Mouse (Mus musculus) intestine, embryonic 16.5 days (tissue): ENCODE results near the gene Esrra. TPM values are rescaled to one million over a fixed set of nuclear protein-coding genes. Genes with fewer than 3 reads are reported as not detected.
A peak's percentile ranks its signal among the peaks of the same experiment; 100 is the strongest.

Source experiments
- ATAC-seq: fragments of 200-750 bp; cut with Nextera tagmentation; 2 replicates; pipeline ENCODE4 v1.8.0; 2017; ENCODE audit warnings: moderate TSS enrichment, moderate library complexity
- H3K27ac ChIP-seq: fragments of 300-500 bp; sonication (generic); 2 replicates; pipeline ENCODE4 v1.5.1; 2014; ENCODE audit warnings: mild to moderate bottlenecking, low read length
- H3K27me3 ChIP-seq: fragments of 300-500 bp; sonication (generic); replicated peaks from 2 replicates; pipeline ENCODE4 v1.6.1; 2014; ENCODE audit warnings: low read length, control low read depth, mixed read lengths; ENCODE audit not compliant: control insufficient read depth, insufficient read depth
- H3K36me3 ChIP-seq: fragments of 300-500 bp; sonication (generic); 2 replicates; pipeline ENCODE4 v1.6.1; 2014; ENCODE audit warnings: low read length, control low read depth; ENCODE audit not compliant: control insufficient read depth, insufficient read depth
- H3K4me1 ChIP-seq: fragments of 300-500 bp; sonication (generic); 2 replicates; pipeline ENCODE4 v1.6.1; 2014; ENCODE audit warnings: low read length, control low read depth, mixed read lengths; ENCODE audit not compliant: control insufficient read depth, insufficient read depth
- H3K4me2 ChIP-seq: fragments of 300-500 bp; sonication (generic); 2 replicates; pipeline ENCODE4 v1.6.1; 2014; ENCODE audit warnings: low read depth, low read length, control low read depth
- H3K4me3 ChIP-seq: fragments of 300-500 bp; sonication (generic); 2 replicates; pipeline ENCODE4 v1.5.1; 2014; ENCODE audit warnings: mild to moderate bottlenecking, low read length
- H3K9ac ChIP-seq: fragments of 300-500 bp; sonication (generic); 2 replicates; pipeline ENCODE4 v1.6.1; 2014; ENCODE audit warnings: low read depth, low read length
- H3K9me3 ChIP-seq: fragments of 300-500 bp; sonication (generic); 2 replicates; pipeline ENCODE4 v1.6.1; 2016; ENCODE audit warnings: low read length, control low read depth; ENCODE audit not compliant: control insufficient read depth
- WGBS: fragments of 180-500 bp; shearing (Covaris S2); extraction: QIAGEN DNeasy Blood & Tissue Kit; methylation state at CpG from one replicate; pipeline ENCODE4 v1.1.7; 2014; 5-methylcytosine and 5-hydroxymethylcytosine counted together
- polyA plus RNA-seq: library from polyadenylated mRNA; unstranded; fragments of >200 nt; fragmentation: Nextera tagmentation; extraction: Ambion mirVana; gene quantifications from 2 replicates; pipeline ENCODE4 v1.2.1, GENCODE M21; 2015

Gene Esrra
- polyA plus RNA-seq, 1 experiment from 2014 or later, result 41.7 TPM

DNA sequence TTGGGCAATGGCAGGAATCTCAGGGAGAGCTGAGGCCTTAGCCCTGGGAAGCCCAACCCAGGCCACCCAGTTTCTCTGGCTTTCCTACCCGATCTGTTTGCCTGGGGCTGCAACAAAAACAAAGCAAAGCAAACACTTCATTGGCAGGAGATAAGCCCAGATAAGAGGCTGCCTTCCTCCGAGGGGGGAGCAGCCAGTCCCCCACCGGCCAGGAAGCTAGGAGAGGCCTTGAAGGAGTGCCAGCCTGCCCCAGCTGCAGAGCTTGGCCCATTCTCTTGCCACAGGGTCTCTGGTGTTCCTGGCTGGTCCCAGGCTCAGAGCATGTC is 31.1 kb upstream of the Esrra start:
- Histone ChIP-seq H3K4me3 (peak overlapping the region; percentile 67), H3K27me3 (no peaks in the 10 kb centered on the region), H3K27ac (peak overlapping the region; percentile 98), H3K4me1 (peaks cover 50% of the 10 kb centered on the region), H3K36me3 (peaks cover 24% of the 10 kb centered on the region), H3K9me3 (no peaks in the 10 kb centered on the region), H3K9ac (peak overlapping the region; percentile 75), H3K4me2 (peak overlapping the region; percentile 80)
- ATAC-seq, result peak; percentile 14; the same call in 1 of the 2 replicates
- WGBS, result 6% methylated on average over 3 of the region's 3 CpGs

DNA sequence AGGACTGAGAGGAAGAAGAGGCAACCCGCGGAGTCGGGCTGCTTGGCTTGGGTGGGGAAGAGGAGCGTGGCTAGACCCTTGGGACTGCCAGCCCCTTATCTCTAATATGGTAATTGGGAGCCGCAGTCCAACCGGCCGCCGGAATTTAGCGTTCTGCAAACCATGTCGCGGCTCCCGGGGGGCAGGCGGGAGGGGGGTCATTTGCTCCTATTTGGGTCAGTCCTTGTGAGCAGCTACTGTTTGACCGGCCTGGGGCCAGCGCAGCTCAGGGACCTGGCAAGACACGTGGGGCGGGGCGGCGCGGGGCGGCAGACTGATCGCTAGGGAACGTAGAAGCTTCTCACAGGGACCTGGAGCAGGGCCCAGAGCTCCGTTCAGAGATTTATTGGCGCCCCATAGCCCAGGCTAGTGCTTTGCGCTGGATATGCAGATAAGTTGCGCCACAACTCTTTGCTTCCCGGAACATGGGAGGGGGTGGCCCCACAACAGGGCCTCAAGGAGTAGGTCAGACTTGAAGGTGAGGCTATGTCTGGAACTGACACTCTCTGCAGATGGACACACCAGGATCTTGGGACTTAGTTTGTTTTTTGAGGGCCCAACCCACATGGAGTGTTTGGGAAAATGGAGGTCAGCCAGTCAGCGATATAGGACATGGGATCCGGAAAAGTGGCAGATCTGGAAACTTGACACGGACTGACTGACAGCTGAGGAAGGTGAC is 30.5 kb upstream of the Esrra start:
- under 1% methylated on average over 31 of the region's 31 CpGs for WGBS

DNA sequence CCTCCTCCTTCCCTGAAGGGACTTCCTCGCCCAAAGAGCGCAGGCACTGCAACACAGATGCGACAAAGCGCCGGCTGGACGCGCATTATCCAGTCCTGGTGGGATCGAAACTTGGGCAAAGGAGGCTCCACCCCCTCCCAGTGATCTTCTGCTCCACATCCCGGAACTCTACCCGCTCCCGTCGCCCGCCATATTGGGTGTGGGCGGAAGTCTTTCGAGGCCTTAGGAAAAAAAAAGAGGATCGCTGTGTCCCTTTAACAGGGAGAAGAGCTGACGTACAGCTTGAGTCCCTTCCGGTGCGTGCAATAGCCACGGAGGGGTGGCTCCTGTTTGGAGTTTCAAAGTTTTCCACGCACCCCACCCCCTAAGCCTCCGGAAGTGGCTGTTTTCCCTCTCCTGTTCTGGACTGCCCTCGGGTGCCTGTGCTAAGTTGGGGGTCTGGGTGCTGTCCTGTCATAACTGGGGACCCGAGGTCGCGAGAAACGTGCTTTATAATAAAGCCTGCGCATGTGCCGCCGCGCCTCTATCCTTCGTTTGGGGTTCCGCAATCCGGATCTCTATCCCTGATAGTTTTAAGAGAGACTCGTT is 29.9 kb upstream of the Esrra start:
- peak overlapping the region; percentile 80 for H3K4me2 ChIP-seq
- WGBS, result under 1% methylated on average over 35 of the region's 35 CpGs
- peak overlapping the region; percentile 98 for H3K27ac ChIP-seq
- H3K36me3 ChIP-seq, result peaks cover 19% of the 10 kb centered on the region
- H3K27me3 ChIP-seq, result no peaks in the 10 kb centered on the region
- H3K4me1 ChIP-seq, result peaks cover 57% of the 10 kb centered on the region
- H3K4me3 ChIP-seq, result peak overlapping the region; percentile 67
- peak; percentile 74 for ATAC-seq
- H3K9ac ChIP-seq, result peak overlapping the region; percentile 75
- no peaks in the 10 kb centered on the region for H3K9me3 ChIP-seq

More for the DNA sequence above, 30.5 kb upstream of the Esrra start:
- Histone ChIP-seq H3K4me1 (peaks cover 50% of the 10 kb centered on the region), H3K9me3 (no peaks in the 10 kb centered on the region), H3K4me3 (peak overlapping the region; percentile 67), H3K27ac (peak overlapping the region; percentile 98), H3K27me3 (no peaks in the 10 kb centered on the region), H3K36me3 (peaks cover 24% of the 10 kb centered on the region), H3K9ac (peak overlapping the region; percentile 75), H3K4me2 (peak overlapping the region; percentile 80)
- ATAC-seq, result peak; percentile 72

DNA sequence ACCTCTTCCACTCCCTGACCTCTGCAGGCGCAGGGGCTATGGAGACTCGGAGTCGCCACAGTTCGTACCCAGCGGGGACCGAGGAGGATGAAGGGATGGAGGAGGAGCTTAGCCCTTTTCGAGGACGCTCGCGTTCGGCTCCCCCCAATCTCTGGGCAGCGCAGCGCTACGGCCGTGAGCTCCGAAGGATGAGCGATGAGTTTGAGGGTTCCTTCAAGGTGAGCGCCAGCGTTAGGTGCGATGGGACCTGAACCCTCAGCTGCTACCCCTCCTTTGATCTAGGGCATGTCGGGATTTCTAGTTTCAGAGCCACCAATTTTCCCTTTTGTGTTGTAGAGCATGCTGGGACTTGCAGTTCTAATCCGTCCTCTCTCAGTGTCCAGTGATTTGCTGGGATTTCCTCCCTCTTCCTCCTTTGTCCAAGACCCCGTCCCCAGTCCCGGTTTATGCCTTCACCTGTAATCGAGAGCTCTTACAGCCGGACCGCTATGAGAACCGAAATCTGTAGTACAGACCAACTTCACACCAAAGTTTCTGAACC is 29.1 kb upstream of the Esrra start:
- Histone ChIP-seq H3K36me3 (peaks cover 11% of the 10 kb centered on the region), H3K9me3 (no peaks in the 10 kb centered on the region), H3K27ac (peak overlapping the region; percentile 98), H3K4me3 (peak overlapping the region; percentile 67), H3K27me3 (no peaks in the 10 kb centered on the region), H3K4me1 (peaks cover 57% of the 10 kb centered on the region), H3K4me2 (peak overlapping the region; percentile 80), H3K9ac (peak overlapping the region; percentile 75)
- ATAC-seq, result peak; percentile 12
- WGBS, result under 1% methylated on average over 28 of the region's 28 CpGs

DNA sequence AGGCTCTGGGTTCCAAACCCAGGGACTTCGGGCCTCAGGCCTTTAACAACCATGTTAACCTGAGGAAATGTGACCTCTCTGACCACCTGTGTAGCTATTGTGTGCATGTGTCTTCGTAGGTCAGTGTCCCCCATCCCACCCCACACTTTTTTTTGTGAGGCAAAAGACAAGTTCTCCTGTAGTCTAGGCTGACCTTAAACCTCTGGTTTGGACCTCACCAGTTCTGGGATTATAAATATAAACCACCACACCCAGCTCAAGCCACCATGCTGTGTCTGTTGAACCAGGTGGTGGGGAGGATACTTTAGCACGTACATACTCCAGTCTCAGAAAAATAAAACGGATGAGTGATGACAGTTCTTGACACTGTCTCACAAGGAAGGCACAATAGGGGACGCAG is 28.3 kb upstream of the Esrra start:
- no peak for ATAC-seq
- Histone ChIP-seq H3K4me3 (peak overlapping the region; percentile 67), H3K4me1 (peaks cover 55% of the 10 kb centered on the region), H3K27ac (peak overlapping the region; percentile 98), H3K27me3 (no peaks in the 10 kb centered on the region), H3K36me3 (peaks cover 8% of the 10 kb centered on the region; the same call in 1 of the 2 replicates), H3K9ac (peak overlapping the region; percentile 75; the same call in 1 of the 2 replicates), H3K4me2 (peak overlapping the region; percentile 80), H3K9me3 (no peaks in the 10 kb centered on the region)
- 48% methylated on average over 5 of the region's 5 CpGs for WGBS

DNA sequence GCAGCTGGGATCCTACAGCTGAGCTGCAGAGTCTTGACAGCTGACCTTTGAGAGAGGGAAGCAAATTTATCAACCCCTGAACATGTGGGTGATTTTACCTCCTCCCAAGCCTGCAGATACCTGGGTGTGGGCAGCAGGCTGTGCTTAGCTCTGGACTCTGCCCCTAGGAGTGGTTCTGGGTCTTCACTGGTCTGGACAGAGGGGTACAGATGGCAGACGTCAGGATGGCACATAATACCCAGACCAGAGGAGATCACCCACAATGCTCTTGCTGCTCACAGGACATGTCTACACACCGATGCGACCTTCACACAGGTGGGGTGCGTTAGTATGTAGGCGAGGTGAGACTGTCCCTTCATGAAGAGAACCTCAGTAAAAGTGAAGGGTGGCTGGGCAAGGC is 27.9 kb upstream of the Esrra start:
- Histone ChIP-seq H3K9me3 (no peaks in the 10 kb centered on the region), H3K9ac (peak overlapping the region; percentile 35; the same call in 1 of the 2 replicates), H3K4me2 (peak overlapping the region; percentile 80), H3K4me1 (peaks cover 53% of the 10 kb centered on the region), H3K27me3 (no peaks in the 10 kb centered on the region), H3K4me3 (no peak overlapping the region), H3K27ac (peak overlapping the region; percentile 98), H3K36me3 (peaks cover 8% of the 10 kb centered on the region; the same call in 1 of the 2 replicates)
- 0 out of 2 replicates have a peak, but pooled peaks have one; percentile 14 for ATAC-seq
- 77% methylated on average over 5 of the region's 5 CpGs for WGBS

DNA sequence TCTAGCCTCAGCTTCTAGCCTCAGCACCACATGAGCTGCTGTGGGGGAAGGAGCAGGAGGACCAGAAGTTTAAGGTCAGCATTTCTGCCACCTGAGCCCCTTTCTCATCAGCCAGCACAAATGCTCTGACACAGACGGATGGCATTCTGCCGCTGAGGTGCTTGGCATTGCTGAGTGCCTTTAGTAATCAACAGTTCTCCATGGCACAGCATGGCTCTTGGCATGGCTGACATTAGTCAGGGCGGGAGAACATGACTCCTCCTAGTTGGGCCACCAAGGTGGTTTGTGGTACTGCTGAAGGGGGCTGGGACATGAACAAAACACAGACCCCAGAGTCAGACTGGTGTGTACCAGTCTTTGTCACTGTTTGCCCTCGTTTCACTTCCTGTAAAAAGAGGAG is 26.6 kb upstream of the Esrra start:
- Histone ChIP-seq H3K4me1 (peaks cover 42% of the 10 kb centered on the region), H3K4me2 (no peak overlapping the region), H3K4me3 (no peak overlapping the region), H3K9me3 (no peaks in the 10 kb centered on the region), H3K36me3 (0 out of 2 replicates have a peak, but pooled peaks cover 1% of the 10 kb centered on the region), H3K27me3 (no peaks in the 10 kb centered on the region), H3K27ac (no peak overlapping the region), H3K9ac (0 out of 2 replicates have a peak overlapping the region, but pooled peaks have one; percentile 37)
- 84% methylated on average over 4 of the region's 4 CpGs for WGBS
- ATAC-seq, result no peak

DNA sequence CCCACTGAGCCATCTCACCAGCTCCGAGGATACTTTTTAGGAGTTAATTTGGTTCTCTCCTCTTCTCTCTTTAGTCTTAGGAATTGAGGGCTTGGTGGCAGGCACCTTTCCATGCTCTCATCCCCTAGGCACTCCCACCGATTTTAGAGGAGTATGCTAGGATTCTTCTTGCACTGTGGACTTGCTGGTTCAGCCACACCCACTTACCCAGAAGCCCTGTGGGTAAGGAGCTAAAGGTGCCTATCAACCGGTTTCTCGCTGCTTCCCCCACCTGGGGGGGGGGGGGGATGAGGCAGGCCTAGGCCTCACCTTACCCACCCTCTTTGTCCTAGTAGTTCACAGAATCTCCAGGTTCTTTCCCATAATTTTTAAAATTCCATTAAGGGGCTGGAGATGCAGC is 26.1 kb upstream of the Esrra start:
- no peak overlapping the region for H3K4me3 ChIP-seq
- H3K27me3 ChIP-seq, result no peaks in the 10 kb centered on the region
- 34% methylated on average over 4 of the region's 4 CpGs for WGBS
- no peaks in the 10 kb centered on the region for H3K36me3 ChIP-seq
- H3K9me3 ChIP-seq, result no peaks in the 10 kb centered on the region
- peaks cover 42% of the 10 kb centered on the region for H3K4me1 ChIP-seq
- 0 out of 2 replicates have a peak overlapping the region, but pooled peaks have one; percentile 37 for H3K9ac ChIP-seq
- ATAC-seq, result no peak
- H3K4me2 ChIP-seq, result no peak overlapping the region
- H3K27ac ChIP-seq, result no peak overlapping the region

DNA sequence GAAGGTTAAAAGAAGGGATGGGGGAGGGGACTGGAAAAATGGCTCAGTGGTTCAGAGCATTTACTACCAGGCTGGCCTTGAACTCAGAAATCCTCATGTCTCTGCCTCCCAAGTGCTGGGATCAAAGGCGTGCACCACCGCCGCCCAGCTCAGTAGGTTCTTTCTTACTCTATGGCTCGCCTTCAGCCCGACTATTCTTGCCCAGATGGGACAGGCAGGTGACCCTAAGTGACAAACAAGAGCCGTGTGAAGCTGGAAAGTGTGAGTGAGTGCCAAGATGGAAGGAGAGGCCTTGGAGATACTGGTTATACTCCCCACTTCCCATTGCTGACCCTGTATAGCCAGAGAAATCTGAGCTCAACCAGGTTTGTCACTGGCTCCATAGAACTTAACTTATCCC is 22.1 kb upstream of the Esrra start:
- Histone ChIP-seq H3K27ac (no peak overlapping the region), H3K36me3 (no peaks in the 10 kb centered on the region), H3K9ac (no peak overlapping the region), H3K4me1 (peaks cover 33% of the 10 kb centered on the region), H3K4me2 (no peak overlapping the region), H3K9me3 (no peaks in the 10 kb centered on the region), H3K27me3 (no peaks in the 10 kb centered on the region), H3K4me3 (no peak overlapping the region)
- ATAC-seq, result no peak
- 92% methylated on average over 6 of the region's 6 CpGs for WGBS
